Mouse (Mus musculus) heart, embryonic 14.5 days (tissue): ENCODE measurements at regions not wholly inside any gene's neighbourhood (a gene's known extent, or its start where the extent isn't known, plus 50 kb on each side); places are given as distances from the start of the nearest gene placed in this dataset.

ENCODE experiments used
- ATAC-seq: fragments of 200-750 bp; cut with Nextera tagmentation; 2 replicates; pipeline ENCODE4 v1.8.0; 2017; ENCODE audit warnings: low read depth, moderate TSS enrichment; ENCODE audit not compliant: insufficient number of reproducible peaks, insufficient read depth, low FRiP score
- H3K27ac ChIP-seq, 2 experiments: fragments of 200-500 bp in 1 of 2; fragments of 300-500 bp in 1 of 2; sonication (generic) in 1 of 2; replicated peaks in 1 of 2; 2 replicates each; pipeline ENCODE4 v1.5.1; 2012 to 2014; ENCODE audit warnings: low read depth in 2 of 2, low read length in 2 of 2, control low read depth in 1 of 2, mild to moderate bottlenecking in 1 of 2, mixed read lengths in 1 of 2; ENCODE audit not compliant: control insufficient read depth in 1 of 2, insufficient read depth in 1 of 2
- H3K27me3 ChIP-seq: fragments of 300-500 bp; sonication (generic); 2 replicates; pipeline ENCODE4 v1.6.1; 2014; ENCODE audit warnings: mild to moderate bottlenecking, low read length, control low read depth; ENCODE audit not compliant: control insufficient read depth, insufficient read depth
- H3K36me3 ChIP-seq: fragments of 300-500 bp; sonication (generic); 2 replicates; pipeline ENCODE4 v1.6.1; 2014; ENCODE audit warnings: mild to moderate bottlenecking, control low read depth, low read length, mixed read lengths; ENCODE audit not compliant: control insufficient read depth, insufficient read depth
- H3K4me1 ChIP-seq, 2 experiments: fragments of 200-500 bp in 1 of 2; fragments of 300-500 bp in 1 of 2; sonication (generic) in 1 of 2; 2 replicates each; pipeline ENCODE4 v1.6.1; 2012 to 2014; ENCODE audit warnings: low read length in 2 of 2, control low read depth in 1 of 2, mixed read lengths in 1 of 2; ENCODE audit not compliant: control insufficient read depth in 2 of 2, insufficient read depth in 2 of 2
- H3K4me2 ChIP-seq: fragments of 300-500 bp; sonication (generic); 2 replicates; pipeline ENCODE4 v1.6.1; 2014; ENCODE audit warnings: mild to moderate bottlenecking, low read length
- H3K4me3 ChIP-seq, 2 experiments: fragments of 200-500 bp in 1 of 2; fragments of 300-500 bp in 1 of 2; sonication (generic) in 1 of 2; 2 replicates each; pipeline ENCODE4 v1.5.1; 2012 to 2014; ENCODE audit warnings: low read length in 2 of 2, mild to moderate bottlenecking in 2 of 2, control low read depth in 1 of 2, low read depth in 1 of 2, moderate library complexity in 1 of 2; ENCODE audit not compliant: control insufficient read depth in 1 of 2, insufficient read depth in 1 of 2
- H3K9ac ChIP-seq: fragments of 300-500 bp; sonication (generic); 2 replicates; pipeline ENCODE4 v1.6.1; 2014; ENCODE audit warnings: mild to moderate bottlenecking, low read length
- H3K9me3 ChIP-seq: fragments of 300-500 bp; sonication (generic); 2 replicates; pipeline ENCODE4 v1.6.1; 2016; ENCODE audit warnings: low read length, control low read depth; ENCODE audit not compliant: control insufficient read depth
- WGBS: fragments of 180-500 bp; shearing (Covaris S2); extraction: QIAGEN DNeasy Blood & Tissue Kit; methylation state at CpG from one replicate; pipeline ENCODE4 v1.1.7; 2014; 5-methylcytosine and 5-hydroxymethylcytosine counted together

DNA sequence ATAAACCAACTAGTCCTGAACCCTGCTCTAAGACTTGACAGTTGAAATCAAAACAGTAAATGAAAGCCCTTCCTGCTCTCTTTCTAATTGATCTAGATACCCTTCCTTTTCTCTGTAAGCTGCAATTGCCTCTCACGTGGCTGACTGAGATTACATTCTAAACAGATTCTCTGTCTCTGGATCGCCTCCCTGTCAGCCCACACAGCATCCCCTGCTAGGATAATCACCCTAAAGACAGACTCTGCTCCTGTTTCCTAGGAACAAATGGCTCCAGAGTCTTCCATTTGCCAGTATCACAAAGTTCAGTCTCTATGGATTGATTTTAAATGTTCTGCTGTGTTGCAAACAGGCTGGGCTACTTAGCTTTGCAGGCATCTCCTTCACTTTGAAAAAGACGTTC is 561.1 kb downstream of the Ccdc50 start:
- no peak overlapping the region for H3K4me3 ChIP-seq
- H3K27ac ChIP-seq: no peak overlapping the region
- no peak for ATAC-seq
- no peaks in the 10 kb centered on the region for H3K4me1 ChIP-seq
- no peak overlapping the region for H3K9ac ChIP-seq
- no peaks in the 10 kb centered on the region for H3K27me3 ChIP-seq
- H3K36me3 ChIP-seq: no peaks in the 10 kb centered on the region
- H3K4me2 ChIP-seq: no peak overlapping the region
- WGBS: 25% methylated on average over 3 of the region's 3 CpGs
- no peaks in the 10 kb centered on the region for H3K9me3 ChIP-seq

DNA sequence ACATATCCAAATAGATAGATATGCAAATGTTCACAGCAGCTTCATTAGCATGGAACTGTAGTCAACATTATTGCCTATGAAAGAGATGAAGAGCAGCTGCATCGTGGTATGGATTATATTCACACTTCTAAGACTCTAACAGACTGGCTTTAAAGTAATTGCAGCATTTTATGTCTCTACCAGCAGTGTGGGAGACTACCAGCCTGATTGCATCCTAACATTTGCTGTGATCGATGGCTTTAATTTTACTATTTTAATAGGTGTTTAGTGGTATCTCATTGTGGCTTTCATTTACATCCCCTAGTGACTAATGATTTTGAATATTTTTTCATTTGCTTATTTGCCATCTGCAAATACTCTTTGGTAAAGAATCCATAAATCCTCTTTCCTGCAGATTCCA is 574.1 kb downstream of the Ccdc50 start:
- Histone ChIP-seq H3K27ac (no peak overlapping the region), H3K36me3 (no peaks in the 10 kb centered on the region), H3K4me3 (no peak overlapping the region), H3K9me3 (no peaks in the 10 kb centered on the region), H3K4me2 (no peak overlapping the region), H3K27me3 (no peaks in the 10 kb centered on the region), H3K9ac (no peak overlapping the region), H3K4me1 (no peaks in the 10 kb centered on the region)
- 75% methylated on average over 2 of the region's 2 CpGs for WGBS
- no peak for ATAC-seq

DNA sequence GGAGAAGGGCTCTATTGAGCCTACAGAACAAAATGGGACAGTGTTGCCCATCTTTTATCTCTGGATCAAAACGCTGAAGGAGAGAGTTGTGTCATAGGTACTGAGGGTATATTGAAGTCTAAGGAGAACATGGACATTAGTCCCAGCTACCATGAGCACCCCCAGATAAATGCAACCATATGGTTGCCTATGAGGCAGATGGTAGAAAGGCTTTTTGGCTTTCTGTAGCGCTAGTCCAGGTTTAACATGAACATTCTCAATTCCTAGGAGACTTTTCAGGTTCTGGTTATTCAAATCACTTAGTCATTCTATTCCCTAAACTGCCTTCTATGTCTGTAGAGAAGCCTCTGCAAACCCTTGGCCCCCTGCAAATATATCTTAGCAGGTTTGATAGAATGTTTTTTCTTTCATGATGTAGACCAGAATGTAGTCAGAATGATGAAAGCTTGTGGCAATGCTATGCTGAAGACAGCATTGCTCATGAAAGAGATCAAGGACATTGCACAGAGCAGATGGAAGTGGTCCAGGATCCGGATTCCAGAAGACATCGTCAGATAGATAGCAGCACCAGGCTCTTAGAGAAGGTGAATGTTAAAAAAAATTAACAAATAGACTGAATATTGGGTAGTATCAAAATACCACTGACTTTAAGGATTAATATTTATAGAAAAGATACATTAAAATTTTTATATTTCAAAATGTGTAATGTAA is 590.2 kb downstream of the Ccdc50 start:
- Histone ChIP-seq H3K27ac (no peak overlapping the region), H3K9me3 (no peaks in the 10 kb centered on the region), H3K4me1 (no peaks in the 10 kb centered on the region), H3K9ac (no peak overlapping the region), H3K4me3 (no peak overlapping the region), H3K4me2 (no peak overlapping the region), H3K27me3 (no peaks in the 10 kb centered on the region), H3K36me3 (no peaks in the 10 kb centered on the region)
- no peak for ATAC-seq
- WGBS: 69% methylated on average over 4 of the region's 4 CpGs

- Histone ChIP-seq H3K27ac (no peak overlapping the region), H3K27me3 (no peaks in the 10 kb centered on the region), H3K4me3 (no peak overlapping the region), H3K4me2 (no peak overlapping the region), H3K9me3 (no peaks in the 10 kb centered on the region), H3K4me1 (no peaks in the 10 kb centered on the region), H3K36me3 (no peaks in the 10 kb centered on the region), H3K9ac (no peak overlapping the region)
- 60% methylated on average over 6 of the region's 6 CpGs for WGBS
- ATAC-seq: no peak
Observed at GRCm38 (mm10) chr16:28015276-28015897, 626.7 kb downstream of the Ccdc50 start.

DNA sequence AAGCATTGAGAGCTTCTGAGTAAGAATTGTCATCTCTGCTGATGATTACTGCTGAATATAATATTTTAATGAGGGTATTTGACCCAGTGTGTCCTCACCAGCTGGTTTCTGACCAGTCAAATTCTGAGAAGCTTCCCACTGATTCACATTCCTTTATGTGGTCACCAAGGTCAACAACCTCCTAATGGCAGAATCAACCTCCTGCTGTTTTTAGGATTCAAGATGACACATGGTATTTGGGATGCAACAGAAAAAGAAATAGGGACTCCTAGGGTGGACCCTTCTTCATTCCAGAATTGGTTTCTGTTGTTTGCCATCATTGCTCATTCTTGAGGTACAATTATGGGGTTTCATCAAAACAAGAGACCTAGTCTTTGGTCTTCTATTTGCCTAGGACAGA is 629.6 kb downstream of the Ccdc50 start:
- H3K9me3 ChIP-seq: no peaks in the 10 kb centered on the region
- H3K4me1 ChIP-seq: no peaks in the 10 kb centered on the region
- no peak overlapping the region for H3K4me3 ChIP-seq
- no peak overlapping the region for H3K4me2 ChIP-seq
- no peak for ATAC-seq
- no peaks in the 10 kb centered on the region for H3K27me3 ChIP-seq
- H3K36me3 ChIP-seq: no peaks in the 10 kb centered on the region
- H3K9ac ChIP-seq: no peak overlapping the region
- H3K27ac ChIP-seq: no peak overlapping the region

GRCm38 (mm10) chr16:28038954-28039353 is 650.3 kb downstream of the Ccdc50 start:
- Histone ChIP-seq H3K27me3 (no peaks in the 10 kb centered on the region), H3K36me3 (no peaks in the 10 kb centered on the region), H3K4me2 (no peak overlapping the region), H3K4me3 (no peak overlapping the region), H3K27ac (no peak overlapping the region), H3K9ac (no peak overlapping the region), H3K9me3 (no peaks in the 10 kb centered on the region), H3K4me1 (no peaks in the 10 kb centered on the region)
- WGBS: 27% methylated on average over 2 of the region's 2 CpGs
- ATAC-seq: no peak

DNA sequence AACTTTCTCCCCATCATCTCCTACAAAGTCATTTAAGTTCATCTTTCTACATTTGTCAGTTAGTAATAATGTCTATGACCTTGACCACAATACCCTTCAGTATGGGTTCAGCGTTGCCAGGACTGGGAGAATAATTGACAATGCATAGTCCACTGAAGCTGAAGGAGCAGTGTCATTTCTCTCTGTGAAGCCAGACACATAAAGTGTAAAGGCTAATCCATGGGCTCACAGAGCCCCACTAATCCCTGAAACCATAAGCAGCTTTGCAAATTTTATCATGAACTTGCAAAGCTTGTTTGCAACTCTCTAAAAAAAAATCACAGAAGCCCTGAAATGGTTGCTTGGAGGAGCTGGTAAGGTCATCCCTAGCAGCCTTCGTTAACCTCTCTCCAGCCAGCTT is 654.4 kb downstream of the Ccdc50 start:
- 57% methylated on average over 2 of the region's 2 CpGs for WGBS
- Histone ChIP-seq H3K9ac (no peak overlapping the region), H3K27me3 (no peaks in the 10 kb centered on the region), H3K4me3 (no peak overlapping the region), H3K4me2 (no peak overlapping the region), H3K36me3 (no peaks in the 10 kb centered on the region), H3K9me3 (no peaks in the 10 kb centered on the region), H3K27ac (no peak overlapping the region), H3K4me1 (no peaks in the 10 kb centered on the region)
- no peak for ATAC-seq

DNA sequence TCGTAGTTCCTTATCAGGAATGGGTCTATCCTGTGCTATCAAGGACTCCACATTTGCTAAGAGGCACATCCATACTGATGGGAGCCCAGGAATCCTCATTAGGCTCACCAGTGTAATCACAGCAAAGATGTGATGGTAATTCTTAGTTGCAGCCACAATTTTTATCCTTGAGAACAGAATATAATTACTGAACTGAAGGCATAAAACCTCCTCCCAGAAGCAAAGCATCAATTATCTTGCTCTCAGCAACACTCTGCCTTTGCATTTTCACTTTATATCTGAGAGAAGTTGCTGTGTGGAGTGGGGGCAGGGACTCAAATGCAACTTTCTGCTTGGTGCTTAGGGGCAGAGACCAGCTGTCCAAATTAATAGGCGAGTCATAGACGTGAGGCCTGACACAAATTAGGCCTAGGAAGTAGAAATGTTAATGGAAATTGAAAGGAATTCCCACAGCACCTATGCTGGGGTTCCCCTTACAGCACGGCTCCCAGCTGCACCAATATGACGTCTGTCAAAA is 676.2 kb downstream of the Ccdc50 start:
- H3K9ac ChIP-seq: no peak overlapping the region
- H3K4me3 ChIP-seq: no peak overlapping the region
- H3K36me3 ChIP-seq: no peaks in the 10 kb centered on the region
- H3K9me3 ChIP-seq: no peaks in the 10 kb centered on the region
- H3K4me2 ChIP-seq: no peak overlapping the region
- no peaks in the 10 kb centered on the region for H3K27me3 ChIP-seq
- no peak for ATAC-seq
- H3K4me1 ChIP-seq: no peaks in the 10 kb centered on the region
- WGBS: 71% methylated on average over 5 of the region's 5 CpGs
- H3K27ac ChIP-seq: no peak overlapping the region
